Mouse (Mus musculus): ENCODE data around the gene She. TPM values are rescaled to one million over a fixed set of nuclear protein-coding genes. Genes with fewer than 3 reads are reported as not detected.

Gene She
- polyA plus RNA-seq, 1 experiment, result 4.2 TPM

- TF ChIP-seq EP300 (IDR thresholded peaks at IDR 0.05; ENCODE audit: insufficient read depth, low read depth, low read length) (no peak), CTCF (IDR thresholded peaks at IDR 0.05; ENCODE audit: low read depth, low read length) (no peak), POLR2A (IDR thresholded peaks at IDR 0.05; ENCODE audit: insufficient read depth, low read length) (no peak)
- H3K4me1 ChIP-seq (ENCODE audit: control insufficient read depth, insufficient read depth, low read length), result no peaks in the 10 kb centered on the region
- H3K9ac ChIP-seq (ENCODE audit: low read depth, poor library complexity, severe bottlenecking), result no peak overlapping the region
- H3K4me3 ChIP-seq (ENCODE audit: low read depth, low read length), result no peak overlapping the region
- H3K27me3 ChIP-seq (ENCODE audit: control insufficient read depth, insufficient read depth, low read length, poor library complexity, severe bottlenecking), result no peaks in the 10 kb centered on the region
- H3K27ac ChIP-seq (ENCODE audit: insufficient read depth, low read length), result no peak overlapping the region
- H3K36me3 ChIP-seq (ENCODE audit: control insufficient read depth, insufficient read depth, low read length, poor library complexity, severe bottlenecking), result no peaks in the 10 kb centered on the region
- H3K9me3 ChIP-seq (replicated peaks; ENCODE audit: control insufficient read depth, insufficient read depth, low read length, poor library complexity, severe bottlenecking), result no peaks in the 10 kb centered on the region
Observed at GRCm38 (mm10) chr3:89847126-89847525, 16.0 kb downstream of the She start.

- H3K9me3 ChIP-seq (replicated peaks; ENCODE audit: control insufficient read depth, insufficient read depth, low read length, poor library complexity, severe bottlenecking), result no peaks in the 10 kb centered on the region
- TF ChIP-seq CTCF (IDR thresholded peaks at IDR 0.05; ENCODE audit: low read depth, low read length), result no peak
- no peak for TF ChIP-seq EP300 (IDR thresholded peaks at IDR 0.05; ENCODE audit: insufficient read depth, low read depth, low read length)
- no peak for TF ChIP-seq POLR2A (IDR thresholded peaks at IDR 0.05; ENCODE audit: insufficient read depth, low read length)
- H3K27me3 ChIP-seq (ENCODE audit: control insufficient read depth, insufficient read depth, low read length, poor library complexity, severe bottlenecking), result no peaks in the 10 kb centered on the region
- no peak overlapping the region for H3K4me3 ChIP-seq (ENCODE audit: low read depth, low read length)
- H3K27ac ChIP-seq (ENCODE audit: insufficient read depth, low read length), result no peak overlapping the region
- no peak overlapping the region for H3K9ac ChIP-seq (ENCODE audit: low read depth, poor library complexity, severe bottlenecking)
- peaks cover 2% of the 10 kb centered on the region for H3K4me1 ChIP-seq (ENCODE audit: control insufficient read depth, insufficient read depth, low read length)
- no peaks in the 10 kb centered on the region for H3K36me3 ChIP-seq (ENCODE audit: control insufficient read depth, insufficient read depth, low read length, poor library complexity, severe bottlenecking)
Observed at GRCm38 (mm10) chr3:89847596-89847995, 16.4 kb downstream of the She start.

- no peaks in the 10 kb centered on the region for H3K9me3 ChIP-seq (replicated peaks; ENCODE audit: control insufficient read depth, insufficient read depth, low read length, poor library complexity, severe bottlenecking)
- no peak overlapping the region for H3K9ac ChIP-seq (ENCODE audit: low read depth, poor library complexity, severe bottlenecking)
- H3K27me3 ChIP-seq (ENCODE audit: control insufficient read depth, insufficient read depth, low read length, poor library complexity, severe bottlenecking), result no peaks in the 10 kb centered on the region
- no peaks in the 10 kb centered on the region for H3K36me3 ChIP-seq (ENCODE audit: control insufficient read depth, insufficient read depth, low read length, poor library complexity, severe bottlenecking)
- H3K4me1 ChIP-seq (ENCODE audit: control insufficient read depth, insufficient read depth, low read length), result peaks cover 2% of the 10 kb centered on the region
- no peak overlapping the region for H3K4me3 ChIP-seq (ENCODE audit: low read depth, low read length)
- TF ChIP-seq EP300 (IDR thresholded peaks at IDR 0.05; ENCODE audit: insufficient read depth, low read depth, low read length) (no peak), CTCF (IDR thresholded peaks at IDR 0.05; ENCODE audit: low read depth, low read length) (no peak), POLR2A (IDR thresholded peaks at IDR 0.05; ENCODE audit: insufficient read depth, low read length) (no peak)
- H3K27ac ChIP-seq (ENCODE audit: insufficient read depth, low read length), result no peak overlapping the region
Observed at GRCm38 (mm10) chr3:89848083-89848482, 16.9 kb downstream of the She start.

- H3K9me3 ChIP-seq (replicated peaks; ENCODE audit: control insufficient read depth, insufficient read depth, low read length, poor library complexity, severe bottlenecking), result no peaks in the 10 kb centered on the region
- TF ChIP-seq POLR2A (IDR thresholded peaks at IDR 0.05; ENCODE audit: insufficient read depth, low read length), result no peak
- TF ChIP-seq CTCF (IDR thresholded peaks at IDR 0.05; ENCODE audit: low read depth, low read length), result no peak
- TF ChIP-seq EP300 (IDR thresholded peaks at IDR 0.05; ENCODE audit: insufficient read depth, low read depth, low read length), result no peak
- no peak overlapping the region for H3K27ac ChIP-seq (ENCODE audit: insufficient read depth, low read length)
Observed at GRCm38 (mm10) chr3:89853752-89854151, 22.6 kb downstream of the She start.

GRCm38 (mm10) chr3:89857353-89857752, 26.2 kb downstream of the She start:
- Histone ChIP-seq H3K9ac (ENCODE audit: low read depth, poor library complexity, severe bottlenecking) (no peak overlapping the region), H3K36me3 (ENCODE audit: control insufficient read depth, insufficient read depth, low read length, poor library complexity, severe bottlenecking) (no peaks in the 10 kb centered on the region), H3K9me3 (replicated peaks; ENCODE audit: control insufficient read depth, insufficient read depth, low read length, poor library complexity, severe bottlenecking) (no peaks in the 10 kb centered on the region), H3K4me3 (ENCODE audit: low read depth, low read length) (no peak overlapping the region), H3K27me3 (ENCODE audit: control insufficient read depth, insufficient read depth, low read length, poor library complexity, severe bottlenecking) (no peaks in the 10 kb centered on the region), H3K27ac (ENCODE audit: insufficient read depth, low read length) (no peak overlapping the region), H3K4me1 (ENCODE audit: control insufficient read depth, insufficient read depth, low read length) (no peaks in the 10 kb centered on the region)
- TF ChIP-seq POLR2A (IDR thresholded peaks at IDR 0.05; ENCODE audit: insufficient read depth, low read length) (no peak), CTCF (IDR thresholded peaks at IDR 0.05; ENCODE audit: low read depth, low read length) (peak; percentile 63)

More at GRCm38 (mm10) chr3:89853752-89854151, 22.6 kb downstream of the She start:
- peaks cover 2% of the 10 kb centered on the region for H3K4me1 ChIP-seq (ENCODE audit: control insufficient read depth, insufficient read depth, low read length)
- no peaks in the 10 kb centered on the region for H3K36me3 ChIP-seq (ENCODE audit: control insufficient read depth, insufficient read depth, low read length, poor library complexity, severe bottlenecking)
- no peak overlapping the region for H3K9ac ChIP-seq (ENCODE audit: low read depth, poor library complexity, severe bottlenecking)
- H3K27me3 ChIP-seq (ENCODE audit: control insufficient read depth, insufficient read depth, low read length, poor library complexity, severe bottlenecking), result no peaks in the 10 kb centered on the region
- H3K4me3 ChIP-seq (ENCODE audit: low read depth, low read length), result no peak overlapping the region

- no peak overlapping the region for H3K9ac ChIP-seq (ENCODE audit: low read depth, poor library complexity, severe bottlenecking)
- no peaks in the 10 kb centered on the region for H3K9me3 ChIP-seq (replicated peaks; ENCODE audit: control insufficient read depth, insufficient read depth, low read length, poor library complexity, severe bottlenecking)
- no peak overlapping the region for H3K27ac ChIP-seq (ENCODE audit: insufficient read depth, low read length)
- TF ChIP-seq EP300 (IDR thresholded peaks at IDR 0.05; ENCODE audit: insufficient read depth, low read depth, low read length) (no peak), POLR2A (IDR thresholded peaks at IDR 0.05; ENCODE audit: insufficient read depth, low read length) (no peak), CTCF (IDR thresholded peaks at IDR 0.05; ENCODE audit: low read depth, low read length) (no peak)
- no peaks in the 10 kb centered on the region for H3K27me3 ChIP-seq (ENCODE audit: control insufficient read depth, insufficient read depth, low read length, poor library complexity, severe bottlenecking)
- H3K4me3 ChIP-seq (ENCODE audit: low read depth, low read length), result no peak overlapping the region
- H3K4me1 ChIP-seq (ENCODE audit: control insufficient read depth, insufficient read depth, low read length), result no peaks in the 10 kb centered on the region
- H3K36me3 ChIP-seq (ENCODE audit: control insufficient read depth, insufficient read depth, low read length, poor library complexity, severe bottlenecking), result no peaks in the 10 kb centered on the region
Observed at GRCm38 (mm10) chr3:89858123-89858522, 27.0 kb downstream of the She start.
